Mouse (Mus musculus): ENCODE results near the gene Rsph1. TPM values are rescaled to one million over a fixed set of nuclear protein-coding genes. Genes with fewer than 3 reads are reported as not detected.
A peak's percentile ranks its signal among the peaks of the same experiment; 100 is the strongest.

The Rsph1 gene
- polyA plus RNA-seq, 1 experiment: not detected

- TF ChIP-seq POLR2A (IDR thresholded peaks at IDR 0.05; ENCODE audit: borderline replicate concordance, low read depth, low read length) (no peak), CTCF (IDR thresholded peaks at IDR 0.05; ENCODE audit: low read depth, low read length) (no peak)
- no peak overlapping the region for H3K27ac ChIP-seq (ENCODE audit: insufficient read depth, low read depth, low read length)
These were observed 16.8 kb downstream of the Rsph1 start for GRCm38 (mm10) chr17:31260430-31260829.

GRCm38 (mm10) chr17:31259825-31260224, 17.4 kb downstream of the Rsph1 start:
- no peaks in the 10 kb centered on the region for H3K4me1 ChIP-seq (ENCODE audit: control insufficient read depth, insufficient read depth, low read length)
- H3K4me3 ChIP-seq (ENCODE audit: insufficient read depth, low read length): no peak overlapping the region
- no peak overlapping the region for H3K27ac ChIP-seq (ENCODE audit: insufficient read depth, low read depth, low read length)
- TF ChIP-seq CTCF (IDR thresholded peaks at IDR 0.05; ENCODE audit: low read depth, low read length) (peak; percentile 30; the same call in 1 of the 2 replicates), POLR2A (IDR thresholded peaks at IDR 0.05; ENCODE audit: borderline replicate concordance, low read depth, low read length) (no peak)

More at GRCm38 (mm10) chr17:31260430-31260829, 16.8 kb downstream of the Rsph1 start:
- Histone ChIP-seq H3K4me3 (ENCODE audit: insufficient read depth, low read length) (no peak overlapping the region), H3K4me1 (ENCODE audit: control insufficient read depth, insufficient read depth, low read length) (no peaks in the 10 kb centered on the region)

GRCm38 (mm10) chr17:31259145-31259544, 18.0 kb downstream of the Rsph1 start:
- TF ChIP-seq POLR2A (IDR thresholded peaks at IDR 0.05; ENCODE audit: borderline replicate concordance, low read depth, low read length) (no peak), CTCF (IDR thresholded peaks at IDR 0.05; ENCODE audit: low read depth, low read length) (no peak)
- Histone ChIP-seq H3K4me3 (ENCODE audit: insufficient read depth, low read length) (no peak overlapping the region), H3K27ac (ENCODE audit: insufficient read depth, low read depth, low read length) (no peak overlapping the region), H3K4me1 (ENCODE audit: control insufficient read depth, insufficient read depth, low read length) (no peaks in the 10 kb centered on the region)

GRCm38 (mm10) chr17:31258310-31258865, 18.8 kb downstream of the Rsph1 start:
- no peak for TF ChIP-seq CTCF (IDR thresholded peaks at IDR 0.05; ENCODE audit: low read depth, low read length)
- TF ChIP-seq POLR2A (IDR thresholded peaks at IDR 0.05; ENCODE audit: borderline replicate concordance, low read depth, low read length): no peak
- Histone ChIP-seq H3K27ac (ENCODE audit: insufficient read depth, low read depth, low read length) (no peak overlapping the region), H3K4me1 (ENCODE audit: control insufficient read depth, insufficient read depth, low read length) (no peaks in the 10 kb centered on the region), H3K4me3 (ENCODE audit: insufficient read depth, low read length) (no peak overlapping the region)

- no peak for TF ChIP-seq POLR2A (IDR thresholded peaks at IDR 0.05; ENCODE audit: borderline replicate concordance, low read depth, low read length)
- TF ChIP-seq CTCF (IDR thresholded peaks at IDR 0.05; ENCODE audit: low read depth, low read length): no peak
- Histone ChIP-seq H3K4me1 (ENCODE audit: control insufficient read depth, insufficient read depth, low read length) (no peaks in the 10 kb centered on the region), H3K4me3 (ENCODE audit: insufficient read depth, low read length) (no peak overlapping the region), H3K27ac (ENCODE audit: insufficient read depth, low read depth, low read length) (no peak overlapping the region)
These were observed 19.3 kb downstream of the Rsph1 start for GRCm38 (mm10) chr17:31257898-31258297.

- TF ChIP-seq CTCF (IDR thresholded peaks at IDR 0.05; ENCODE audit: low read depth, low read length): no peak
- TF ChIP-seq POLR2A (IDR thresholded peaks at IDR 0.05; ENCODE audit: borderline replicate concordance, low read depth, low read length): no peak
- Histone ChIP-seq H3K4me3 (ENCODE audit: insufficient read depth, low read length) (no peak overlapping the region), H3K4me1 (ENCODE audit: control insufficient read depth, insufficient read depth, low read length) (no peaks in the 10 kb centered on the region), H3K27ac (ENCODE audit: insufficient read depth, low read depth, low read length) (no peak overlapping the region)
These were observed 20.0 kb downstream of the Rsph1 start for GRCm38 (mm10) chr17:31257149-31257548.

- Histone ChIP-seq H3K4me3 (ENCODE audit: insufficient read depth, low read length) (no peak overlapping the region), H3K27ac (ENCODE audit: insufficient read depth, low read depth, low read length) (no peak overlapping the region), H3K4me1 (ENCODE audit: control insufficient read depth, insufficient read depth, low read length) (no peaks in the 10 kb centered on the region)
- TF ChIP-seq CTCF (IDR thresholded peaks at IDR 0.05; ENCODE audit: low read depth, low read length) (no peak), POLR2A (IDR thresholded peaks at IDR 0.05; ENCODE audit: borderline replicate concordance, low read depth, low read length) (no peak)
These were observed 22.7 kb downstream of the Rsph1 start for GRCm38 (mm10) chr17:31254463-31254931.

GRCm38 (mm10) chr17:31253951-31254350, 23.2 kb downstream of the Rsph1 start:
- H3K4me1 ChIP-seq (ENCODE audit: control insufficient read depth, insufficient read depth, low read length): no peaks in the 10 kb centered on the region
- TF ChIP-seq CTCF (IDR thresholded peaks at IDR 0.05; ENCODE audit: low read depth, low read length): no peak
- no peak for TF ChIP-seq POLR2A (IDR thresholded peaks at IDR 0.05; ENCODE audit: borderline replicate concordance, low read depth, low read length)
- H3K27ac ChIP-seq (ENCODE audit: insufficient read depth, low read depth, low read length): no peak overlapping the region
- no peak overlapping the region for H3K4me3 ChIP-seq (ENCODE audit: insufficient read depth, low read length)

- Histone ChIP-seq H3K27ac (ENCODE audit: insufficient read depth, low read depth, low read length) (no peak overlapping the region), H3K4me1 (ENCODE audit: control insufficient read depth, insufficient read depth, low read length) (peaks cover 6% of the 10 kb centered on the region; the same call in 1 of the 2 replicates), H3K4me3 (ENCODE audit: insufficient read depth, low read length) (no peak overlapping the region)
- no peak for TF ChIP-seq POLR2A (IDR thresholded peaks at IDR 0.05; ENCODE audit: borderline replicate concordance, low read depth, low read length)
- TF ChIP-seq CTCF (IDR thresholded peaks at IDR 0.05; ENCODE audit: low read depth, low read length): no peak
These were observed 30.0 kb downstream of the Rsph1 start for GRCm38 (mm10) chr17:31247144-31247543.

GRCm38 (mm10) chr17:31245321-31245720, 31.9 kb downstream of the Rsph1 start:
- TF ChIP-seq POLR2A (IDR thresholded peaks at IDR 0.05; ENCODE audit: borderline replicate concordance, low read depth, low read length) (no peak), CTCF (IDR thresholded peaks at IDR 0.05; ENCODE audit: low read depth, low read length) (no peak)
- Histone ChIP-seq H3K4me1 (ENCODE audit: control insufficient read depth, insufficient read depth, low read length) (peaks cover 6% of the 10 kb centered on the region; the same call in 1 of the 2 replicates), H3K27ac (ENCODE audit: insufficient read depth, low read depth, low read length) (no peak overlapping the region), H3K4me3 (ENCODE audit: insufficient read depth, low read length) (no peak overlapping the region)
